Mouse (Mus musculus): ENCODE results near the gene Igdcc3.
A peak's percentile ranks its signal among the peaks of the same experiment; 100 is the strongest.
"Not testable (repeated sequence)": the region's sequence is repeated elsewhere in the genome, so short reads cannot be mapped to it uniquely, and the experiment has no call there.

Gene Igdcc3

GRCm38 (mm10) chr9:65200606-65201005 lies 59.6 kb downstream of the Igdcc3 start:
- DNase-seq (ENCODE audit: low read depth, low spot score): peak; percentile 31
- Histone ChIP-seq H3K36me3 (ENCODE audit: control insufficient read depth, insufficient read depth, low read length, poor library complexity, severe bottlenecking) (no peaks in the 10 kb centered on the region), H3K27me3 (ENCODE audit: control insufficient read depth, insufficient read depth, low read length, poor library complexity, severe bottlenecking) (no peaks in the 10 kb centered on the region)

DNA sequence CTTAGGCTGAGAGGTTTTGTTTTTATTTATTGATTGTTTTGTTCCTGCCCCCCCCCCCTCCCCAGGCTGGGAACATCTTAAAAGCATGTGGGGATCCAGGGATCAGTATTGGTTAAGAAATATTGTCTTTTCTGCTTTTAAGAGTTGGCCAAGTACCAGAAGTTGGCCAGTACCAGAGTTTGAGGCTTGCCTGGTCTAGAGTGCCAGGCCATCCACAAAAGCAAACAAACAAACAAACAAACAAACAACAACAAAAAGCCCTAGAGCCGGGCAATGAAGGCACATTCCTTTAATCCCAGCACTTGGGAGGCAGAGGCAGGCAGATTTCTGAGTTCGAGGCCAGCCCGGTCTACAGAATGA lies 60.0 kb downstream of the Igdcc3 start:
- H3K27me3 ChIP-seq (ENCODE audit: control insufficient read depth, insufficient read depth, low read length, poor library complexity, severe bottlenecking): no peaks in the 10 kb centered on the region
- DNase-seq (ENCODE audit: low read depth, low spot score): no peak
- no peaks in the 10 kb centered on the region for H3K36me3 ChIP-seq (ENCODE audit: control insufficient read depth, insufficient read depth, low read length, poor library complexity, severe bottlenecking)

GRCm38 (mm10) chr9:65201381-65202164 lies 60.6 kb downstream of the Igdcc3 start:
- peak; percentile 93 for DNase-seq (ENCODE audit: low read depth, low spot score)

DNA sequence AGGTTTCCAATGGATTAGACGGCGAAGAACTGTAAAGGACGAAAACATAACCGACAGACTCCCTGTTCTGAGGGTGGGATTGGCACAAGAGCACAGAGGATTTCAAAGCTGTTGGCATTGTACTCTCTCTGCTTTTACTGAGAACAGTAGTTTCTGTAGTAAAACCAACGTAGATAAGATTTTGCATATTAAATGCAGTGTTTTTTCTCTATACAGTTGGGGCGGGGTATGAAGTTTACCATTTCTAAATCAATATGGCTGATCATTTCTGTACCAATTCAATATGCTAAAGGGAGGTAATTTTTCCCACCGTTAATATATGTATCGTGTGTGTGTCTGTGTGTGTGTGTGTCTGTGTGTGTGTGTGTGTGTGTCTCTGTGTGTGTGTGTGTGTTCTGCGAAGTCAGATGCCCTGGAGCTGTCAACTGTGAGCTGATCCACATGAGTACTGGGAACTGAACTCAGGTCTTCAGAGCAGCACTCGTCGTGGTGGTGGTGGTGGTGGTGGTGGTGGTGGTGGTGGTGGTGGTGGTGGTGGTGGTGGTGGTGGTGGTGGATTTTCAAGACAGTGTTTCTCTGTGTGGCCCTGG lies 61.3 kb downstream of the Igdcc3 start:
- H3K36me3 ChIP-seq (ENCODE audit: control insufficient read depth, insufficient read depth, low read length, poor library complexity, severe bottlenecking): no peaks in the 10 kb centered on the region
- DNase-seq (ENCODE audit: low read depth, low spot score): peak; percentile 26
- no peaks in the 10 kb centered on the region for H3K27me3 ChIP-seq (ENCODE audit: control insufficient read depth, insufficient read depth, low read length, poor library complexity, severe bottlenecking)

More at GRCm38 (mm10) chr9:65201381-65202164, 60.6 kb downstream of the Igdcc3 start:
- H3K36me3 ChIP-seq (ENCODE audit: control insufficient read depth, insufficient read depth, low read length, poor library complexity, severe bottlenecking): no peaks in the 10 kb centered on the region
- H3K27me3 ChIP-seq (ENCODE audit: control insufficient read depth, insufficient read depth, low read length, poor library complexity, severe bottlenecking): no peaks in the 10 kb centered on the region

- no peaks in the 10 kb centered on the region for H3K36me3 ChIP-seq (ENCODE audit: control insufficient read depth, insufficient read depth, low read length, poor library complexity, severe bottlenecking)
- no peaks in the 10 kb centered on the region for H3K27me3 ChIP-seq (ENCODE audit: control insufficient read depth, insufficient read depth, low read length, poor library complexity, severe bottlenecking)
- no peak for DNase-seq (ENCODE audit: low read depth, low spot score)
Observed at GRCm38 (mm10) chr9:65205049-65205815, 64.2 kb downstream of the Igdcc3 start.

GRCm38 (mm10) chr9:65207041-65207815 lies 66.2 kb downstream of the Igdcc3 start:
- not testable (repeated sequence) for DNase-seq (ENCODE audit: low read depth, low spot score); H3K27me3 ChIP-seq (ENCODE audit: control insufficient read depth, insufficient read depth, low read length, poor library complexity, severe bottlenecking); H3K36me3 ChIP-seq (ENCODE audit: control insufficient read depth, insufficient read depth, low read length, poor library complexity, severe bottlenecking)

GRCm38 (mm10) chr9:65208293-65209179 lies 67.5 kb downstream of the Igdcc3 start:
- Histone ChIP-seq H3K27me3 (ENCODE audit: control insufficient read depth, insufficient read depth, low read length, poor library complexity, severe bottlenecking) (no peaks in the 10 kb centered on the region), H3K36me3 (ENCODE audit: control insufficient read depth, insufficient read depth, low read length, poor library complexity, severe bottlenecking) (0 out of 2 replicates have a peak, but pooled peaks cover 2% of the 10 kb centered on the region)
- DNase-seq (ENCODE audit: low read depth, low spot score): no peak

DNA sequence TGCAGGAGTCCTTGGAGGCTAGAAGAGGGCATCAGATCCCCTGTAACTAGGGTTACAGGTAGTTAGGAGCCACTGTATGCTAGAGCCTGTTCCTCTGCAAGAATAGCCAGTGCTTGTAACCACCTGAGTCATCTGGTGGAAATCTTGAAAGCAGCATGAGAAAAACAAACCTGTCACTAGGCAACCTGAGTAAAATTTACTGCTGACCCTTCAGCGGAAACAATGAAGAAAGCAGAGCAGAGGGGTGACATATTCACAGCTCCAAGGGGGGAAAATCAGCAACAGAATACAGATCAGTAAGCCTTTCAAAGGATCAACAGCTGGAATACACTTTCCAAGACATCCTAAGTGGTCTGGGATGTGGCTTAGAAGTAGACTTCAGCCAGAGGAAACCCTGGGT lies 70.6 kb downstream of the Igdcc3 start:
- H3K27me3 ChIP-seq (ENCODE audit: control insufficient read depth, insufficient read depth, low read length, poor library complexity, severe bottlenecking): no peaks in the 10 kb centered on the region
- no peak for DNase-seq (ENCODE audit: low read depth, low spot score)

DNA sequence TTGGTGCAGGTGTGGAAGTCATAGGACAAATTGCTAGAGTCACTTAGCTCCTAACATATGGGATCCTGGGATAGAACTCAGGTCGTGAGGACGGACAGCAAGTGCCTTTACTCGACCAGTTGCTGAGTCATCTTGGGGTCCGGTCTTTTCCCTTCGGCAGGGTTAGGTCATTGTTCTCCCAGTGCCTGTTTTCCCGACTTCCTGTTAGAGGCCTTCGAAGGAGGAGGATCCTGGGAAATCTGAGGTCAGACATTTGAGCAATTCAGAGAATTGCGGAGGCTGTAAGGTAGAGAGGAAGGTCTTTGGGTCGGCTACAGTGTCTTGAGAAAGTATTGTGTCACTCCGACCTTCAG lies 73.4 kb downstream of the Igdcc3 start:
- H3K27me3 ChIP-seq (ENCODE audit: control insufficient read depth, insufficient read depth, low read length, poor library complexity, severe bottlenecking): no peaks in the 10 kb centered on the region
- DNase-seq (ENCODE audit: low read depth, low spot score): no peak
- H3K36me3 ChIP-seq (ENCODE audit: control insufficient read depth, insufficient read depth, low read length, poor library complexity, severe bottlenecking): 0 out of 2 replicates have a peak, but pooled peaks cover 2% of the 10 kb centered on the region

More for the DNA sequence above, 70.6 kb downstream of the Igdcc3 start:
- 0 out of 2 replicates have a peak, but pooled peaks cover 2% of the 10 kb centered on the region for H3K36me3 ChIP-seq (ENCODE audit: control insufficient read depth, insufficient read depth, low read length, poor library complexity, severe bottlenecking)

GRCm38 (mm10) chr9:65214778-65215493 lies 73.9 kb downstream of the Igdcc3 start:
- 0 out of 2 replicates have a peak, but pooled peaks cover 2% of the 10 kb centered on the region for H3K36me3 ChIP-seq (ENCODE audit: control insufficient read depth, insufficient read depth, low read length, poor library complexity, severe bottlenecking)
- DNase-seq (ENCODE audit: low read depth, low spot score): peak; percentile 83
- no peaks in the 10 kb centered on the region for H3K27me3 ChIP-seq (ENCODE audit: control insufficient read depth, insufficient read depth, low read length, poor library complexity, severe bottlenecking)

DNA sequence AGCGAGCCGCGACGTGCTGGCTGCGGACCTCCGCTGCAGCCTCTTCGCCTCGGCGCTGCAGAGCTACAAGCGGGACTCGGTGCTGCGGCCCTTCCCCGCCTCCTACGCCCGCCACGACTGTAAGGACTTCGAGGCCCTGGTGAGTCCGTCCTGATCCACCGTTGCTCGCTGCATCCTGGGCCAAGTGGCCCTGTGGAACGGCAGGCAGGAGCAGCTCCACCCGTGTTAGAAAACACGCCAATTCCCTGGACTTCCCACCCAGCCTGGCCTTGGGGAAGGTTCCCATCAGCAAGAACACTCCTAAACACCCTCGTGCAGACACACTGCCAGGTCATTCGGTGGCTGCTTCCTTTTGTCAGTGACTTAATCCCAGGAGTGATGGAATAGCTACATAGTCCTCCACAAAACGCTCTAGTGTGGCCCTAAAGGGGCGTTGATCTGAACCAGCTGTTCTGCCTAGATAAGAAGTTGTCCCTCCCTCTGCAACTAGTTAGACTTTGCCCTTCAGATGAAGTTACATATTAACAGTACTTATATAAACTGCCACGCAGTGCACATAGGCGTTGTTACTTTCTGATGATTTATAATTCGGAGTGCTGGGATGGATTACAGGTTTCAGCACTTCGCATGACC lies 74.6 kb downstream of the Igdcc3 start:
- DNase-seq (ENCODE audit: low read depth, low spot score): no peak
- no peaks in the 10 kb centered on the region for H3K27me3 ChIP-seq (ENCODE audit: control insufficient read depth, insufficient read depth, low read length, poor library complexity, severe bottlenecking)
- no peaks in the 10 kb centered on the region for H3K36me3 ChIP-seq (ENCODE audit: control insufficient read depth, insufficient read depth, low read length, poor library complexity, severe bottlenecking)

DNA sequence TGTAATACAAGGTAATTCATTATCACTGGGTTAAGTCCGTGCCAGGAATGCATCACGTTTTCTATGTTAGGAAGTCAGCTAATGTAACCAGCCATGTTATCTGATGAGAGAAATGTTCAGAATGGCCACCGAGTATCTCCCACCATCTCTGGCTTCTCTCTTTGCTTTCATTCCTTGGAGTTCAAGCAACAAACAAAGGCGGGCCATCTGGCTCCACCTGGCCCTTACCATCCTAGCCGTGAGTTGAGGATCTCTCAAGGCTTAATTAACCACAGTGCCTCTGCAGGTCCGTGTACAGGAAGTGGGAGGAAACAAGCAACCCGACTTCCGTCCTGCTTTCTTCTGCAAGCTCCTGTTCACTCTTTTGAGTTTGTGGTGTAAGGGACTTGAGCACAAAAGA lies 76.0 kb downstream of the Igdcc3 start:
- H3K27me3 ChIP-seq (ENCODE audit: control insufficient read depth, insufficient read depth, low read length, poor library complexity, severe bottlenecking): no peaks in the 10 kb centered on the region
- DNase-seq (ENCODE audit: low read depth, low spot score): peak; percentile 48
- H3K36me3 ChIP-seq (ENCODE audit: control insufficient read depth, insufficient read depth, low read length, poor library complexity, severe bottlenecking): no peaks in the 10 kb centered on the region

DNA sequence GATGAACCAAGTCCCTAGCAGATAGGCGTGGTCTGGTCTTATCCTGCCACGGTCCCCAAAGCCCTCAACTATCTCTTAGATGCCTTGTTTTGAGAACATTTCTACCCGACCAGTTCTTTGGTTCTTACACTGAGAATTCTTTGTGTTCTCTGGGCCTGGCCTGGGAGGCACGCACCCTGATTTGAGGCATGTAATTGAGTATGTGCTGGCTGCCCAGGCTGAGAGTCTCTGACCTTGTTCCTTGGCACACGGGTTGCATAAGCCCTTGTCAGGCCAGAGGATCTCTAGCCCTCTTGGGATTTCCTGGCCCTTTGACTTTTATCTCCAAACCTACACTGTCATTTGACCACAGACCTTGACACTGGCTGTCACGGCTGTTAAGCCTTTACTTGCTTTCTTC lies 76.7 kb downstream of the Igdcc3 start:
- no peaks in the 10 kb centered on the region for H3K27me3 ChIP-seq (ENCODE audit: control insufficient read depth, insufficient read depth, low read length, poor library complexity, severe bottlenecking)
- no peak for DNase-seq (ENCODE audit: low read depth, low spot score)
- H3K36me3 ChIP-seq (ENCODE audit: control insufficient read depth, insufficient read depth, low read length, poor library complexity, severe bottlenecking): no peaks in the 10 kb centered on the region

Data from splenic B cell, adult 2 months (primary cell).